Mouse (Mus musculus): ENCODE data around the gene Nlgn1. TPM values are rescaled to one million over a fixed set of nuclear protein-coding genes. Genes with fewer than 3 reads are reported as not detected.

The Nlgn1 gene
- polyA plus RNA-seq, 1 experiment, result 0.31 TPM

GRCm38 (mm10) chr3:25773908-25774307 lies 558.4 kb downstream of the Nlgn1 start:
- Histone ChIP-seq H3K9me3 (replicated peaks; ENCODE audit: control insufficient read depth, insufficient read depth, low read length, poor library complexity, severe bottlenecking) (no peaks in the 10 kb centered on the region), H3K4me3 (ENCODE audit: low read depth, low read length) (no peak overlapping the region), H3K9ac (ENCODE audit: low read depth, poor library complexity, severe bottlenecking) (no peak overlapping the region), H3K36me3 (ENCODE audit: control insufficient read depth, insufficient read depth, low read length, poor library complexity, severe bottlenecking) (no peaks in the 10 kb centered on the region), H3K27me3 (ENCODE audit: control insufficient read depth, insufficient read depth, low read length, poor library complexity, severe bottlenecking) (no peaks in the 10 kb centered on the region), H3K4me1 (ENCODE audit: control insufficient read depth, insufficient read depth, low read length) (no peaks in the 10 kb centered on the region), H3K27ac (ENCODE audit: insufficient read depth, low read length) (no peak overlapping the region)
- TF ChIP-seq POLR2A (IDR thresholded peaks at IDR 0.05; ENCODE audit: insufficient read depth, low read length) (no peak), CTCF (IDR thresholded peaks at IDR 0.05; ENCODE audit: low read depth, low read length) (no peak), EP300 (IDR thresholded peaks at IDR 0.05; ENCODE audit: insufficient read depth, low read depth, low read length) (no peak)

GRCm38 (mm10) chr3:25773467-25773866 lies 558.8 kb downstream of the Nlgn1 start:
- H3K9me3 ChIP-seq (replicated peaks; ENCODE audit: control insufficient read depth, insufficient read depth, low read length, poor library complexity, severe bottlenecking), result no peaks in the 10 kb centered on the region
- no peak overlapping the region for H3K27ac ChIP-seq (ENCODE audit: insufficient read depth, low read length)
- H3K9ac ChIP-seq (ENCODE audit: low read depth, poor library complexity, severe bottlenecking), result no peak overlapping the region
- no peaks in the 10 kb centered on the region for H3K27me3 ChIP-seq (ENCODE audit: control insufficient read depth, insufficient read depth, low read length, poor library complexity, severe bottlenecking)
- TF ChIP-seq EP300 (IDR thresholded peaks at IDR 0.05; ENCODE audit: insufficient read depth, low read depth, low read length) (no peak), POLR2A (IDR thresholded peaks at IDR 0.05; ENCODE audit: insufficient read depth, low read length) (no peak), CTCF (IDR thresholded peaks at IDR 0.05; ENCODE audit: low read depth, low read length) (no peak)
- no peak overlapping the region for H3K4me3 ChIP-seq (ENCODE audit: low read depth, low read length)
- H3K4me1 ChIP-seq (ENCODE audit: control insufficient read depth, insufficient read depth, low read length), result no peaks in the 10 kb centered on the region
- no peaks in the 10 kb centered on the region for H3K36me3 ChIP-seq (ENCODE audit: control insufficient read depth, insufficient read depth, low read length, poor library complexity, severe bottlenecking)

GRCm38 (mm10) chr3:25763689-25764088 lies 568.6 kb downstream of the Nlgn1 start:
- no peak overlapping the region for H3K4me3 ChIP-seq (ENCODE audit: low read depth, low read length)
- no peaks in the 10 kb centered on the region for H3K4me1 ChIP-seq (ENCODE audit: control insufficient read depth, insufficient read depth, low read length)
- H3K27ac ChIP-seq (ENCODE audit: insufficient read depth, low read length), result no peak overlapping the region
- no peak for TF ChIP-seq CTCF (IDR thresholded peaks at IDR 0.05; ENCODE audit: low read depth, low read length)
- TF ChIP-seq POLR2A (IDR thresholded peaks at IDR 0.05; ENCODE audit: insufficient read depth, low read length), result no peak
- no peak for TF ChIP-seq EP300 (IDR thresholded peaks at IDR 0.05; ENCODE audit: insufficient read depth, low read depth, low read length)
- no peaks in the 10 kb centered on the region for H3K36me3 ChIP-seq (ENCODE audit: control insufficient read depth, insufficient read depth, low read length, poor library complexity, severe bottlenecking)
- no peaks in the 10 kb centered on the region for H3K9me3 ChIP-seq (replicated peaks; ENCODE audit: control insufficient read depth, insufficient read depth, low read length, poor library complexity, severe bottlenecking)
- no peaks in the 10 kb centered on the region for H3K27me3 ChIP-seq (ENCODE audit: control insufficient read depth, insufficient read depth, low read length, poor library complexity, severe bottlenecking)
- no peak overlapping the region for H3K9ac ChIP-seq (ENCODE audit: low read depth, poor library complexity, severe bottlenecking)

DNA sequence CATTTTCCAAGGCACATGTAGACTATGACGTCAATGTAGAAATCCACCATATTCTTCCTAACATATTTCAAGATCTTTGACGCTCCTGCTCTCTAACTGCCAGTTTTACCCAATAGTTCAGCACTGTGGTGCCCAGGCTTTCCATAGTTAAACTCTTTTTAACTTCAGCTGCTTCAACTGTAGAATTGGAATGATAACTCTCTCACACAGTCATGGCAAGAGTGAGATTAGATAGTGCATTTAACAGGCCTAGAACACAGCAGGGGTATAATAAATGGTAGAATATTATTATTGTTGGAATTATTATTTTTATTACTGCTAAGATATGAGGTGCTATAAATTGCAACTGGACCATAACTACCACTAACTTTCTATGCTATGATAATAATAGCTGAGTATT lies 574.4 kb downstream of the Nlgn1 start:
- no peak overlapping the region for H3K4me3 ChIP-seq (ENCODE audit: low read depth, low read length)
- no peaks in the 10 kb centered on the region for H3K4me1 ChIP-seq (ENCODE audit: control insufficient read depth, insufficient read depth, low read length)
- H3K9me3 ChIP-seq (replicated peaks; ENCODE audit: control insufficient read depth, insufficient read depth, low read length, poor library complexity, severe bottlenecking), result no peaks in the 10 kb centered on the region
- H3K27ac ChIP-seq (ENCODE audit: insufficient read depth, low read length), result no peak overlapping the region
- TF ChIP-seq CTCF (IDR thresholded peaks at IDR 0.05; ENCODE audit: low read depth, low read length) (no peak), EP300 (IDR thresholded peaks at IDR 0.05; ENCODE audit: insufficient read depth, low read depth, low read length) (no peak), POLR2A (IDR thresholded peaks at IDR 0.05; ENCODE audit: insufficient read depth, low read length) (no peak)
- H3K9ac ChIP-seq (ENCODE audit: low read depth, poor library complexity, severe bottlenecking), result no peak overlapping the region
- no peaks in the 10 kb centered on the region for H3K27me3 ChIP-seq (ENCODE audit: control insufficient read depth, insufficient read depth, low read length, poor library complexity, severe bottlenecking)
- H3K36me3 ChIP-seq (ENCODE audit: control insufficient read depth, insufficient read depth, low read length, poor library complexity, severe bottlenecking), result no peaks in the 10 kb centered on the region

- Histone ChIP-seq H3K9me3 (replicated peaks; ENCODE audit: control insufficient read depth, insufficient read depth, low read length, poor library complexity, severe bottlenecking) (no peaks in the 10 kb centered on the region), H3K9ac (ENCODE audit: low read depth, poor library complexity, severe bottlenecking) (no peak overlapping the region), H3K4me1 (ENCODE audit: control insufficient read depth, insufficient read depth, low read length) (no peaks in the 10 kb centered on the region), H3K4me3 (ENCODE audit: low read depth, low read length) (no peak overlapping the region), H3K27ac (ENCODE audit: insufficient read depth, low read length) (no peak overlapping the region), H3K36me3 (ENCODE audit: control insufficient read depth, insufficient read depth, low read length, poor library complexity, severe bottlenecking) (no peaks in the 10 kb centered on the region), H3K27me3 (ENCODE audit: control insufficient read depth, insufficient read depth, low read length, poor library complexity, severe bottlenecking) (no peaks in the 10 kb centered on the region)
- no peak for TF ChIP-seq POLR2A (IDR thresholded peaks at IDR 0.05; ENCODE audit: insufficient read depth, low read length)
- TF ChIP-seq EP300 (IDR thresholded peaks at IDR 0.05; ENCODE audit: insufficient read depth, low read depth, low read length), result no peak
- no peak for TF ChIP-seq CTCF (IDR thresholded peaks at IDR 0.05; ENCODE audit: low read depth, low read length)
Observed at GRCm38 (mm10) chr3:25724111-25724510, 608.1 kb downstream of the Nlgn1 start.

DNA sequence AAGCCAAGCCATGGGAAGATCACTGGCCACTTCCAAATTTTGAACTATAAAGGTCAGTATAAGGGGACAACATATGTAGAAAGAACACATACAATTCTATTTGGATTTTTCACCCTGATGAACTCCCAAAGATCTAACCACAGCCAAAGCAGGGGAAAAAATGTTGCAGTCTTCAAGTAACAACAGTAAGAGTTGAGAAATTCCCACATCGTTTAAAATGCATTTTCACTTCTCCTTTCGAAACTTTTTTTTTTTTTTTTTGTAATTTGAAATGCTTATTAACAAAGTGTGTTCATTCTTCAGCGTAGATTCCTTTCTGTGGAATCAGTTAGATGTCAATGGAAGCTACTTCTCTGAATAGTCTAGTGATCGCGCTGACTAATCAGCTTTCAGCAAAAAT lies 610.8 kb downstream of the Nlgn1 start:
- TF ChIP-seq POLR2A (IDR thresholded peaks at IDR 0.05; ENCODE audit: insufficient read depth, low read length), result no peak
- TF ChIP-seq CTCF (IDR thresholded peaks at IDR 0.05; ENCODE audit: low read depth, low read length), result no peak
- no peak for TF ChIP-seq EP300 (IDR thresholded peaks at IDR 0.05; ENCODE audit: insufficient read depth, low read depth, low read length)
- Histone ChIP-seq H3K27me3 (ENCODE audit: control insufficient read depth, insufficient read depth, low read length, poor library complexity, severe bottlenecking) (no peaks in the 10 kb centered on the region), H3K27ac (ENCODE audit: insufficient read depth, low read length) (no peak overlapping the region), H3K36me3 (ENCODE audit: control insufficient read depth, insufficient read depth, low read length, poor library complexity, severe bottlenecking) (no peaks in the 10 kb centered on the region), H3K4me3 (ENCODE audit: low read depth, low read length) (no peak overlapping the region), H3K9ac (ENCODE audit: low read depth, poor library complexity, severe bottlenecking) (no peak overlapping the region), H3K4me1 (ENCODE audit: control insufficient read depth, insufficient read depth, low read length) (no peaks in the 10 kb centered on the region), H3K9me3 (replicated peaks; ENCODE audit: control insufficient read depth, insufficient read depth, low read length, poor library complexity, severe bottlenecking) (no peaks in the 10 kb centered on the region)

All from ES-Bruce4 (cell line).